Mouse (Mus musculus): ENCODE measurements around the gene Sulf2.

Gene Sulf2

DNA sequence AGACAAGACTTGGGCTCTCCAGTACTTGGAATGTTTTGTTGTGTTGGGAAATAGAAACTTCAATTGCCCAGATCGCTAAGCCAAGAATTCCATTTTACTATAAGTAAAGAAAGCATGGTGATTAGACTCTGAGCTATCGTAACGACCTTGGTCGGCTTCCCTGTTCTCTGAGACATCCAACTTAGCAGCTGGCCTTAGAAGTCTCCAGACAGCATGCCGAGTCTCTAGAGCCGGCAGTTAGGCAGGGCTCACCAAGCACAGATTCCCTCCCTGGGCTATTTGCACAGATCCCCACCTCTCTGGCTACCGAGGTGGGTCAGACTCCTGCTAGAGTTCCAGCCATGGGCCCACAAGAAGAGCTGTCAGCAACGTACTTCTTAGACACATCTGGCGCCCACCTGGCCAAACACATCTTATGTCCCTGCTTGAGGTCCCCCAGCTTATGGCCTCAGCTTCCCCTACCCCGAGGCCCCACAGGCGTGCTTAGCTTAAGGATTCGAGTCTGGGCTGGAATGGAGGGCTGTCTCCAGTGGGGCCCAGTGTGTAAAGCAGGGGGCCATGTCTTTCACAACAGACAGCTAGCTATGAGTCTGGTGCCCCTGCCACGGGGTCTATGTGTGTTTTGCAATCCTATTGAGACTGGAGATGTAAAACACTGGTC is 6.7 kb downstream of the Sulf2 start:
- no peak for DNase-seq

DNA sequence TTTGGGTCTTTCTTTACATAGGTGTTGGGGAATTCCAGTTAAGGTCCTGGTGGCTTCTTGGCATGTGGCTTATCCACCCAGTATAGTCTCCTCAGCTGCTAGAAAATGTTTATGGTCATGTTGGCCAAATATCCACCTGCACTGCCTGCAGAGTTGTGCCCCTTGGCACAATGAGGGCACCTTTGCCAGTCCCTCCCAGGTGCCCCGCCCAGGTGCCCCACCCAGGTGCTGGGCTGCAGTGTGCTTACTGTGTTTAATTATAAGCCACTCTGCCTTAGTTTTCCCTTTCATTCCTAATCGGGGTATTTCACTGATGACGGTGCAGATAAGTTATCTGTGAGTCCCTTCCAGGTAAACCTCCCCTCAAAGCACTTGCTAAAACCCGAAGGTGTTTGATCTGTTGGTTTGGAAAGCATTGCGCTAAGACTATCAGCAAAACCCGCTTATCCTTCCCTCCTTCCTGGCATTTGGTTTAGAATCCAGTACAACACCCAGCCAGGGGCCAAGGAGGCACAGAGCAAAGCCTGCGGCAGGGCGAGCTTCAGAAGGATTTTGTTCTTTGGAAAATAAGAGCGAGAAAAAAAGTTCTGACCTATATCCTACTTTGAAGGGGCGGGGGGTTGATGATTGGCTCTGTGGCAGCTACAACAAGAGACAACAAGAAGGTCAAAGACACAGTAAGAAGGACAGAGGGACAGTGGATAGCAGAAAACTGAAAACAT is 7.4 kb downstream of the Sulf2 start:
- DNase-seq: no peak

DNA sequence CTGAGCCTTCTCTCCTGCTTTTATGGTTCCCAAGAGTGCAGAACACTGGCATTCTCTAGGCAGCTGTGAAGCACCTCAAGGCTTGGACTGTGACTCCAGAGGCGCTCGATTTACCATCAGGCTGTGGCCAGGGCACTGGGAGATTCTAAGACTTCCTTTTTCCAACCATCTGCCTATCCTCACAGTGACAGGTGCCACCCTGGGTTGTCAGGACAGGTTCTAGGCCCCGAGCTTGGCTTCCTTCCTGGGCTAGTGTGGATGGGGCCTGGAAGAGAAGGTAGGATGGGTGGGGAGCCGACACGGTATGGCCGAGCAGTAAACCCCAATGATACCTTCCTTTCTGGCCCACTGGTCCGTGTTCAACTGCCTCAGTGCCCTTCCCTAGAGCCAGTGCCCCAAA is 9.0 kb downstream of the Sulf2 start:
- no peak for DNase-seq

DNA sequence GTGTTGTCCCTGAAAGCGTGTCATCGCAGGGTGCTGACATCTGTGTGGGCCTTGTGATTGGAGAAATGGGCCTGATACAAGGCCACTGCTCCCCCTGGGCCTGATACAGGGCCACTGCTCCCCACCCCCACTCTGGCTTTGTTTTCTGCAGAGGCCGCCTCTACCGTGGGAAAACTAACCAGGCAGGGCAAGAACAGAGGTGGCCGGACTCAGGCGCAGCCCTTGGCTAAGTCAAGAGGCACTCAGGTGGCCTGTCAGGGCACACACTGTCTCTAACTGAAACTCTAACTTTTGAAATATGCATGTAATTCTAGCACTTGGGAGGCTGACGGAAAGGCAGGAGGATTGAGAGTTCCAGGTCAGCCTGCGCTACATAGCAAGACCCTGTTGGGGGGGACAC is 10.4 kb downstream of the Sulf2 start:
- DNase-seq: no peak

DNA sequence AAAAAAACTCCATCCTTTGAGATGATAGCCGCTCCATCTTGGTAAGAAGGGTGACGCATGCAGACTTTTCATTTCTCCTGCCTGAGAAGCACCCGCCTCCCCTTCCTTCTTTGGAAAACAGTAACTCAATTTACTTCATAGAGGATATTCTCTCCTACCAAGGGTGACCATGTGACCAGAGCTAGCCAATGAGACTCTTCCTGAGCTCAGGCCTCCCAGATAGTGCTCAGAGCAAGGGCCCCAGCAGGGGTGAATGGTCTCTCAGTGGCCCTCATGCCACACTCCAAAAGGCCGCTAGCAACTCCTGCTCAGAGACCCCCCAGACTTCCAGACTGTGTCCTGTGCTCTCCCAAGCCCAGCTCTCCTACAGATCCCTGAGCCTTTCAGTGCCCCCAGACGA is 11.6 kb downstream of the Sulf2 start:
- no peak for DNase-seq

DNA sequence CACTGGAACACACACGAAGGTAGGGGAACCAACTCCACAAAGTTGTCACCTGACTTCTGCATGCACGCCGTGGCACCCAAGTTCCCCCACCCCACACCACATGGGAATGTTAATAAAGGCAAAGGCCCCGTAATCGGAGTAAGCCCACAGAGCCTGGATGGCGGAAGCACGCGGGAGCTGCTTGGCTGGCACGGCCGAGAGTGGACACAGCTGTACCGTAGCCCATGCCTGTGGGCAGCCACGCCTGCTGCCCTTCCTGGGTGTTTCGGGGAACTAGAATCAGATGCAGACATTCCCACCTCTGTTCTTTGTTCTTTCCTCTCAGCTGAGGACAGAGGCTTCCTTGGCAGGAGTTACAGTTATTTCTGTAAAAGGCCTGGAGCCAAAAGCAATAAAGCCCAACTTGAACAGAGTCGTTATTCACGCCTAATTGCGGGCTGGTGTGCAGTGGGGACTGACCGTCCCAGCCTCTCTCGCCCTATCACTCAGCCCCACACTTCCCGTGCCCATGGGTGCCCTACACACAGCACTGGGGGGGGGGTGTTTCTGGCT is 12.8 kb downstream of the Sulf2 start:
- DNase-seq: peak; percentile 63

DNA sequence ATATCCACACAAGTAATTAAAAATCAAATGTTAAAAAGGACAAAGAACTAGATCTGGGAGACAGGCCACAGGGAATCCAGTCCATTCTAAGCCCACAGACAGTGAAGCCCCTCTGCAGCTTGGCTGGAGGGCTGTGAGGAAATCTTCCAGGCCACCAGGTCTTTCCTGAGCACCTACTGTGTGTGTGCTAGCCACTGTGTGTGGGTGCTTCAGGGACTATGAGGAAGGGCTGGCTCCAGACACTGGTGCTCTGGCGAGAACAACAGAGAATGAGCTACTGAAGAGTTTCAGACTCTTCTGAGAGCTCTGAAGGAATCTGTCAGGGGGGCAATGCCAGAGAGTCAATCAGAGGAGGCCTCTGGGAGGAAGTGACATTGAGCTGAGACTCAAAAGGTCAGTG is 13.6 kb downstream of the Sulf2 start:
- no peak for DNase-seq

DNA sequence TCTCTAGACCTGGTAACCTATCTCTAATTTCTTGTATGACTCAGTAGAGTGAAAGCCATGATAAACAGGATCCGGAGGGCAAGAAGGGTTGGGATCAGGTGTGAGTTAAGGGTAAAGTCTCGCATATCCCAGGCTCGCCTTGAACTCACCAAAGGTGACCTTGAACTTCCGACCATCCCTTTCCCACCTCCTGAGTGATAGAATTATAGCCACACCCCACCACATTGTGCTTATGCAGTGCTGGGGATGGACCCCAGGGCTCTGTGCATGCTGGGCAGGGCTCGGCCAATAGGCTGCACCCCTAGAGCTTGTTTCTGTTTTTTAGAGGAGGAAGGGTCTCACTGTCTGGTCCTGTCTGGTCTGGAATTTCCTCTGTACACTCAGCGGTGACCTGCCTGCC is 14.4 kb downstream of the Sulf2 start:
- DNase-seq: no peak

DNA sequence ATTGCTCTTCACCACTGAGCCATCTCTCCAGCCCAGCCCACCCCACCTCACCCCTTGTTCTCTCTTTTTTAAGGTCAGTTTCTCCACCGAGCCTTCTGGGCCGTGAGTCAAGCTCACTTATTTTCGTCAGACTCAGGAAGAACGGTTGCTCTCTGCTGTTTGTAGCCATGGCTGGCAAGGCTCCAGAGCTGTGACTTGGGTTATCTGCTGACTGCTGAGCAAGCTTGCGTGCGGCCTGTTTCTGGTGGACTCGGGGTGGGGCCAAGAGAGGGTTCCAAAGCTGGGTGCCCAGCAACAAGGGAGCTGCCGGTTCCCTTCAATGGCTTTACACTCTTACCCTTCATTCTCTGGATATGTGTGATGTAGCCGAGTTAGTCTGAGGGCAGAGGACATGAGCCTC is 15.0 kb downstream of the Sulf2 start:
- DNase-seq: peak; percentile 70

DNA sequence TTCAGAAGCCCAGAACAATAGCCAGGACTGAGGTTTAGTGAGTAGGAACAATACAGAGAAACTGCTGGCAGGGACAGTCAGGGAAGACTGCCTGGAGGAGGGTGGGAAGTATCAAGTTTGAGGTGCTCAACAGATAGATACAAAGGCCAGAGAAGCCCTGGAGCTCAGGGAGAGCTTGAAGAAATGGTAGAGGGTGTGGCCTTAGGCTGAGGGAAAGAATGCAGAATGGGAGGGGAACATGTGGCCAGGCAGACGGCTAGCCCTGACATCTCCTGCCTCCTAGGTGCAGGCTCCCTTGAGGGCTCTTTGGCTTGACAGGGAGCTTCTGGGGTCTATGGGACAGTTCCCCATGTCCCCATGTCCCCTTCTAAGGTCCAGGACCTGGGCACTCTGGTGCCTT is 17.2 kb downstream of the Sulf2 start:
- DNase-seq: no peak

DNA sequence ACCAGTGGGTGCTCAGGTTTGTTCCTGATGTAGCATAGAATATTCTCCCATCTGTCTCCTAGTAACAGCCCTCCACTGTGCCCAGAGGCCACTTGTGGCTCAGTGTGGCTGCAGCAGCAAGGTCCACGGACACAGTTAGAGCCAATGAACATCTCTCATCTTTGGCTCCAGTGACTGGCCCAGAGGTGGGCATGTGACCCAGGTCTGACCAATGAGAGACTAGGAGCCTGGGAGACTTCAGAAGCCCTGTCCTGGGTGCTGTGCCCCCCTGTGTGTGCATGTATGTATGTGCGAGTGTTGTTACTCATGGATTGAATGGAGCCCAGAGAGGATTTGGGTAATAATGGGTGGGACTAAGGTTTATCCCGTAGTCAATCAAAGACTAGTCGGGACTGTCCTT is 18.0 kb downstream of the Sulf2 start:
- no peak for DNase-seq

DNA sequence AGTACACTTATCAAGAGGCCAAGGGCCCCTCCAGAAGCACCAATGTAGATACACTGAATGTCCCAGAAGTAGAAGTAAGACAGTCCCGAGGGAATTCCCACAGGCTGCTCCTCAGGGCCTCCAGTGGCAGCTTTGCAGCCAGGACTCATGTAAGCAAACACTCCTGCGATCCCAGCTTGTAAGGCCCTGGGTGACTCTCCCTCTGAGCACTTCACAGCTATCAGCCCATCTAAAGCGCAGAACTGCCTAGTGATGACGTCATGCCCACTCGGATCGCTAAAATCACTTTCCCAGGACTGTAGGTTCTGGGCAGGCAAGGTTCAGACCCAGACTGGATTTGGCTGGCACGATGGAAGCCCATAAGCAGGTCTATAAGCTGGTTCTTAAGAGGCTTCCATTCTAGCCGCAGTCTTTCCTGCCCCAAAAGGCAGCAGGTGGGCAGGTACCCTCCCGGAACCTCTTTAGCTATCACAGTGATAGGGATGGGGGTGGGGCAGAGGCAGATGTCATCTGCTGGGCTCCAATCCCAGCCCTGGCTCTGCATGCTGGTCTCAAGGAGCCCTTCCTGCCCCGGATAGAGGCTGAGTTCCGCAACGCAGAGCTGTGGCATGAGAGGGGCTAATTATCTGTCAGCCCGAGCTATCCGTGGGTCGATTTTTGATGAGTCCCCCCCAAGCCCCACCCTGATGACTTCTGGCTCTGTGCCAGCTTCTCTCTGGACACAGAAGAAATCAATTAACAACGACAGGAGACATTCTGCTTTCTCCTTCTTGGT is 19.6 kb downstream of the Sulf2 start:
- DNase-seq: no peak

DNA sequence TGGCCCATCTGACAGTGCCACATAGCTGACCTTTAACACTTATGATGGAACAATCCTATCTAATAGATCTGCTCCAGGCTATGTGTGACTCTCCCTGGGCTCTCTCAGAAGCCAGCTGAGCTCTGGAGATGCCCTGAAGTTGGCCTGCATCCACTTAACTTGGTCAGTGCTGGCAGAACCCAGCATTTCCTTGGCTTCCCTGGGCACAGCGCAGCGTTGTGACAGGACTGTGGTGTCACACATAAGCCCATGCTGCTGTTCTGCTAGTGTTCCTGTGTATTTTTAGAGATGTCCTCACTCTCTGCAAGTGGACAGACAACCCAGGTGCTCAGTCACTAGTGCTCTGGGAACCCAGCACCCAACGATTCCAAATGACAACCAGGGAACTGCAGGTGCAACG is 26.7 kb downstream of the Sulf2 start:
- DNase-seq: no peak

DNA sequence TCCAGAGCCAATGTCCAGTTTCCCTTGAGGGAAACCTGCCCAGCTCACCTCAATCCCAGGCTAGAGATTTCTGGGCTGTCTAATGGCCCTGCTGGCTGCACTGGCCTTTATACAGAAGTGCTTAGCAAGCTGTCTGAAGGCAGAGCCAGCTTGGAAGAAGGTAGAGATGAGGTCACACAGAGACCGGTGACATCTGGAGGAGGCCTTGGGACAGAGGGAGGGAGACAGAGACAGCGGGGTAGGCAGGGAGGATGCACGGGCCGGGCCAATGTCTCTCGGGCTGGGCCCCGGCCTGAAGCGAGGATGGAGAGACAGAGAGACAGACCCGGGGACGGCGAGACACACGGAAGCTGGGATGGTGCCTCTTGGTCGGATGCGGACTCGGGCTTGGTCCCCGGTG is 27.4 kb downstream of the Sulf2 start:
- no peak for DNase-seq

DNA sequence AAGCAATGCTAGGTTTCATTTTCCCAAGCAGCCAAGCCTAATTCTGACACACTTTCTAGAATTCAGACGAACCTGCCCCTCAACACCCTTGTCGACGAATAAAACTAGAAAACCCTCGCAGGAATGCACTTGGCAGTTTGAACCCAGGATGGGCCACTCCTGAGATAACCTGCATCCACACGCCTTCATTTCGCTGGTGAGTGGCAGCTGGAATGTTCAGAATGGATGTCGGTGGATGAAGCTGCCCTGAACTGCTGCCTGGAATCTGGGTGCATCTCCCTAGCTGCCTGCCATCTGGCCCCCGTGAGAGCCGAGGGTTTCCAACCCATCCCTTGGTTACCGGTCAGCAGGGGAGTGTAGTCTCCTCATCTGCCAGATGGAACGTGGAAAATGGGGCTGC is 29.1 kb downstream of the Sulf2 start:
- DNase-seq: no peak

DNA sequence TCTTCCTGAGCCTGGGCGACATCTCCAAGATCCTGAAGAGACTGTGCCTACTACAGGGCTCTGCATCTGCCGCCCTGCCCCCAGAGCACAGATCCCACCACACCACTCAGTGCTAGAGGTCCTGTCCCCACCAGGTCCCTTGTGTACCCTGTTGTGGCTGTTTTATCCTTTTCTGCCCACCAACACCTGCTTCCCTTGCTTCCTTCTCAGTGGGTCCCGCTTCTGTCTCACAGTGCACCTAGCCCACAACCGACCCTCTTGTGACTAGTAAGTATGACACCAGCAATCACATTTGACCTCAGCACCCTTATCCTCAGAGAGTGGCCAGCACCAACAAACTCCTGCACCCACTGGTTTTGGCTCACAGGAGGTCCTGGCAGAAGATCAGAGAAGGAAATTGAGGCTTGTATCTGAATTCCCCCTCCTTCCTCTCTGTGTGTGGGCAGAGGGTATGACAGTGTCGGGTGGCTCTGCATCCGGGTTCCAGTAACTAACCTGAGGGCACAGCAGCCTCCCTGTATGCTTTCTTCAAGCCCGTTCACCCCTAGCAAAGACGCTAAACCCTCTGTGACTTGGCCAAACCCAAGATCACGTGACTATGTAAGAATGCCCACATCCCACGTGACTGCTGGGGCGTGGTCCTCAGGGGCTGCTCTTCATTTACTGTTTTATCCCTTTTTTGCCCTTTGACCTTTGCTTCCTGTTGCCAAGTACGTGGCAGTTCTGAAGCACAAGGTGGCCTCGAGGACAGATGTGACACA is 29.8 kb downstream of the Sulf2 start:
- peak; percentile 59 for DNase-seq

DNA sequence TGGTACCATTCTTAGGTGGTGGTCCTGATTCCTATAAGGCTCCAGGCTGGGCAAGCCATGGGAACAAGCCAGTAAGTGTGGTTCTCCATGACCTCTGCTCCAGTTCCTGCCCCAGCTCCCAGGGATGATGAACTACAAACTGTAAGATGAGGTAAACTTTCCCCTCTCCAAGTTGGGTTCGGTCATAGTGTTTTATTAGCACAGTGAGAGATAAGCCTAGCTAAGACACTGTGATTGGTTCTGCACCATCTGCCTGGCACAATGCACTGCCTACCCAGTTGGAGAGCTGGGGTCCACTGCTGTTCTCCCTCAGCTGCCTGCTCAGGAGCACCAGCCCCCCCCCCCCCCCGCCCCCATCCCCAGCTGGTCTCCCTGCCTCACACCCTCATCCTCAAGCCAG is 30.4 kb downstream of the Sulf2 start:
- DNase-seq: no peak

DNA sequence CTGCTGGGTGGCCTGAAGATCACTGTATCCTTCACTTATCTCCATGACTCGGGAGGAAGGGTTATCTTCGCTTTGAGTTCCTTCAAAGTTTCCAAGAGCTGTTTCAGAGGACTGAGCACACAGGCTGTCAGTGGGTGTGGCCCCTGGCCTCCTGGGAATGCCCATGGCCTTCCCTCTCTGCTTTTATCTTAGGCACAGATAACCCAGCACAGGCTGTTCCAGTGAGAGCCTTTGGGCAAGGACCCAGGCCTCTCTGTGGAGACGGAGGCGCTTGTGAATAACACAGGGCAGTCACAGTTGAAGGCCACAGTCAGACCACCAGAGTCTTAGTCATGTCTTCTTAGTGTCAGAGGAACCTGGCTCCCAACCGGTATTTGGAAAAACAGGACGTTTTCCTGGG is 32.7 kb downstream of the Sulf2 start:
- no peak for DNase-seq

DNA sequence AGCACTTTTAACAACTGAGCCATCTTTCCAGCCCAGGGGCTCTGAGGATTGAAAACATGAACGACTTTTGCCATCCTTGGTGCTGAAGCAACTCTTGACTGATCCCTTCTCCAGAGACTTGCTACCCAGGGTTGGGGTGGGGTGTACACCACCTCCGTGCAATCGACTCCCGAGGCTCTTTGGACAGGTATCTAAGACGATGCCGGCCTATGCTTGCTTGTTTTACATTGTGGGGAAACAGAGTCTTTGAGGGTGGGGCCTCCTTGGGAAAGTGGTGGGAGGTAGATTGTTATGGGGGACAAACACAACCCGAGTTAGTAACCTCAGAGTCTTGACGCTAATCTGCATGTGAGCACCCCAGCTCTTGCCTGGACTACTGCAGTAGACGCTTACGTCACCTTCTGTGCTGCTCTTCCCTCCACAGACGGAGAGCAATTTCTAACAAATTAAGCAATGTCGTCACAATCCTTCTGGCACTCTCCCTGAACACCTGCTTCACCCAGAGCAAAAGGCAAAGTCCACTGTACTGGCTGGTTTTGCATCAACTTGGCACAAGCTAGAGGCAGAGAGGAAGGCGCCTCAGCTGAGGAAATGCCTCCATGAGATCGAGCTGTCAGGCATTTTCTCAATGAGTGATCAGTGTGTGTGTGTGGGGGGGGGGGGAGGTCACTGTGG is 33.6 kb downstream of the Sulf2 start:
- peak; percentile 75 for DNase-seq

DNA sequence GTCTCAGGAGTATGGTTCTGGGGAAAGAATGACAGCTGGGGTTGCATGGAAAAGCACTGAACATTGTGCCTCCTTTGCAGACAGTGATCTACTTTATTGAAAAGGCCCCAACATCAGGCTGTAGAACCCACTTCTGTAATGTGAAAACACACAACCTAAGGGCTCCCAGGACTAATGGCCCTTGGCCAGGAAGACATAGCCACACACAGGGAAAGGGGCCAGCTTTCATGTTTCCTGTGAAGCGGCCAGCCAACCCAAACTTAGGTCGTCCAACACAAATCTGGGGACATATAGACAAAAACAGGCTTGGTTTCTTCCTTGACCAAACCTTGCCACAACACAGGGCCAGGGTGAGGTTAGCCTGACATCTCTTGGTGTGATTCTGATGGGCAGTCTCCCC is 35.5 kb downstream of the Sulf2 start:
- no peak for DNase-seq

DNA sequence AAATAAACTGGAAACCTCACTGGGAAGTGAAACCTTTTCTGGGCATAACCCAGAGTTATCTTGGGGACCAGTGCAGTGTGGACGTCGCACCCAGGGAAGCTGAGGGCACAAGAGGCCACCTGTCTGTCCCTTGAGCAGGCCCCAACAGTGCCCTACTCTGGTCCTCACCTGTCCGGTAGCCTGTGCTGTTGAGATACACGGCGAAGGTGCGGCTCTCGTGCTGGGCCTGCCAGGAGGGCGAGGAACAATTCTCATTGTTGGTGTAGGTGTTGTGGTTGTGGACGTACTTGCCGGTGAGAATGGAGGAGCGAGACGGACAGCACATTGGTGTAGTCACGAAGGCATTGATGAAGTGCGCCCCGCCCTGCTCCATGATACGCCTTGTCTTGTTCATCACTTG is 38.8 kb downstream of the Sulf2 start:
- no peak for DNase-seq

DNA sequence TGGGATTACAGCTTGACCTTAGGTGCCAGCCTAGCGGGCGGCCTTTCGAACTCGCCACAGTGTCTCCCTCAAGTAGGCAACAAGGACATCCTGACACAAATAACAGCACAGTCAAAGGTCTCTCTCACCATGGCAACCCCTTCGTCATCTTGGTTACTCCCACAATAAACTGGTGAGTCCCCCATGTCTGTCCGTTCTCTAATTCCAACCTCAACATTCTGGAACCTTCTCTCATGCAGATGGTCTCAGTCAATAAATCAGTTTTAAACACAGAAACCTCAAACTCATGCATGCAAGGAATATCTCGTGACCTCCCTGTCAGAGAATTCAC is 39.2 kb downstream of the Sulf2 start:
- DNase-seq: no peak

Measured in kidney, adult 11 months (tissue).